Mouse (Mus musculus): Measurements from ENCODE around the gene Cct2.

GRCm38 (mm10) chr10:117100175-117100574, 36.6 kb upstream of the Cct2 start:
- TF ChIP-seq CTCF (IDR thresholded peaks at IDR 0.05; ENCODE audit: borderline replicate concordance, control insufficient read depth, extremely low read depth, insufficient read depth, low read length, poor library complexity) (no peak), POLR2A (IDR thresholded peaks at IDR 0.05; ENCODE audit: control insufficient read depth, extremely low read depth, insufficient read depth, low read length, poor library complexity) (no peak)

Measured in thymus, adult 2 months (tissue).